Mouse (Mus musculus): ENCODE measurements around the gene Slc25a19.
A peak's percentile ranks its signal among the peaks of the same experiment; 100 is the strongest.
"Not testable (repeated sequence)": the region's sequence is repeated elsewhere in the genome, so short reads cannot be mapped to it uniquely, and the experiment has no call there.

The Slc25a19 gene

DNA sequence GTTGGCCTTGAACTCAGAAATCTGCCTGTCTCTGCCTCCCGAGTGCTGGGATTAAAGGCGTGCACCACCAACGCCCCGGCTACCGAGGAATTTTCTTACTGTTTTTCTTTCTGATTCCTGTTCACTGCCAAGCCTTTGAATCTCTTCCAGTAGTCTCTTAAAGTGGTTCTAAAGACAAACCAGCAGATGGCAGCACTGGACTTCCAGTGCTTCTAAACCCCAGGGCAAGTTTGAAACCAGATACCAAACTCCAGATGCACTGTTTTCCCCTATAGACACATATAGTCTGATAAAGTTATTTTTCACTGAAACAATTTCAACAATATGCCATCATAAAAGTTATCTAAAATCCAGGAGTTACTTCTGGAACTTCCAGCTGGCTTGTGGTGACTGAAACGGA lies 19.4 kb upstream of the Slc25a19 start:
- Histone ChIP-seq H3K36me3 (ENCODE audit: control insufficient read depth, insufficient read depth, low read length, poor library complexity, severe bottlenecking) (peaks cover 14% of the 10 kb centered on the region), H3K27me3 (ENCODE audit: control insufficient read depth, insufficient read depth, low read length, poor library complexity, severe bottlenecking) (no peaks in the 10 kb centered on the region)
- DNase-seq (ENCODE audit: low read depth, low spot score), result peak; percentile 89

DNA sequence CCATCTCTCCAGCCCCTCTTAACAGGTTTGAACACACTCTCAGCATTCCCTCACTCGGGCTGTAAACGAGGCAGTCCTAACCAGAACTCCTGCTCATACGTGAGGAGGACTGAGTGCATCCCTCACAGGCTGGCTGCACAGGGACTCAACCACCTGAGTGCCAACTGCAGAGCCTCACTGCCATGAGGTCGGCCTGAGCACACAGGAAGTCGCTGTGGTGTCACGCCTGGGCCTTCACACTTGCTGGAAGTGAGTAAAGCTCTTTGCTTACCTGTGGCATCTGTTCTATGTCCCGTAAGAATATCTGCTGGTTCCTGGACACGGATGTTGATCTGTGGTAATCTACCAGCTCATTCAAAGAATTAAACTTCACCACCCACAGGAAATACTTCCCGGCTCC lies 18.3 kb upstream of the Slc25a19 start:
- DNase-seq (ENCODE audit: low read depth, low spot score), result peak; percentile 71
- no peaks in the 10 kb centered on the region for H3K27me3 ChIP-seq (ENCODE audit: control insufficient read depth, insufficient read depth, low read length, poor library complexity, severe bottlenecking)
- H3K36me3 ChIP-seq (ENCODE audit: control insufficient read depth, insufficient read depth, low read length, poor library complexity, severe bottlenecking), result peaks cover 12% of the 10 kb centered on the region

DNA sequence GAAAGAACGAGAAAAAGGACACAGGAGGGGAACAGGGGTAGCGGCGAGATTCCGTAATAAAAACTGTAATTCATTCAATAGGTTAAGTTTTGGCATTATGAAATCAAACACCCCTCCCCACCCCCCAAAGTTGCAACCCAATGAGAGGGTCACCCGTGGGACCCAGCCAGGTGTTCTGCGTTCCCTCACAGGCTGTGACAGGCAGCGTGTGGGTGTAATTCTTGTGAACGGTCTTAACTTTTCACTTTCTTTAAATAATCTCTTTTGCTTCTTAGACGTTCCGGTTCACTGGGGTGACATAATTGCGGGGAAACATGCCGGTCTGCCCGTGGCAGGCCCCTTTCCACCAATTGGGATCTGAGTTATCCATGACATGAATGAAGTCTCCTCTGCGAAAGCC lies 17.4 kb upstream of the Slc25a19 start:
- DNase-seq (ENCODE audit: low read depth, low spot score), result peak; percentile 43
- peaks cover 13% of the 10 kb centered on the region for H3K36me3 ChIP-seq (ENCODE audit: control insufficient read depth, insufficient read depth, low read length, poor library complexity, severe bottlenecking)
- not testable (repeated sequence) for H3K27me3 ChIP-seq (ENCODE audit: control insufficient read depth, insufficient read depth, low read length, poor library complexity, severe bottlenecking)

- Histone ChIP-seq H3K36me3 (ENCODE audit: control insufficient read depth, insufficient read depth, low read length, poor library complexity, severe bottlenecking) (peaks cover 8% of the 10 kb centered on the region), H3K27me3 (ENCODE audit: control insufficient read depth, insufficient read depth, low read length, poor library complexity, severe bottlenecking) (peaks cover 1% of the 10 kb centered on the region; the same call in 1 of the 2 replicates)
- no peak for DNase-seq (ENCODE audit: low read depth, low spot score)
Observed at GRCm38 (mm10) chr11:115644308-115644707, 16.2 kb upstream of the Slc25a19 start.

DNA sequence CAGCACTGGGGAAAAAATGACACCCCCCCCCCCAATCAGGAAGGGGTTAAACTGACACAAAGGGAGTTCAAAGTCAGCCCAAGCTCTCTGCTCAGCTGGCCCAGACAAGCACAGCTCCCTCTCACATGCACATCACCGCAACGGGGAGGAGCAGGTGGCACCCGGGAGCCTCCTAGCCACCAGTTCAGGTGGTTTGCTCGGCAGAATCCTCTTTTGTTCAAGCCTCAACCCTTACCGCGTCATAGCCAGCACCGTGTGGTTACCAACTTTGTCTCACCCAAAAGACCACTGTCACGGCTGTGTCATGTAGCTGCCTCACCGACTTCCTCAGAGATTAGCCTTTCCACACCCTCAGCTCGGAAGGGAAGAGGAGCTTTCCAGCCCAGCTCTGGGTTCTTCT lies 15.2 kb upstream of the Slc25a19 start:
- Histone ChIP-seq H3K27me3 (ENCODE audit: control insufficient read depth, insufficient read depth, low read length, poor library complexity, severe bottlenecking) (peaks cover 1% of the 10 kb centered on the region; the same call in 1 of the 2 replicates), H3K36me3 (ENCODE audit: control insufficient read depth, insufficient read depth, low read length, poor library complexity, severe bottlenecking) (peaks cover 6% of the 10 kb centered on the region)
- peak; percentile 56 for DNase-seq (ENCODE audit: low read depth, low spot score)

- H3K27me3 ChIP-seq (ENCODE audit: control insufficient read depth, insufficient read depth, low read length, poor library complexity, severe bottlenecking), result peaks cover 1% of the 10 kb centered on the region; the same call in 1 of the 2 replicates
- no peak for DNase-seq (ENCODE audit: low read depth, low spot score)
- H3K36me3 ChIP-seq (ENCODE audit: control insufficient read depth, insufficient read depth, low read length, poor library complexity, severe bottlenecking), result peaks cover 6% of the 10 kb centered on the region
Observed at GRCm38 (mm10) chr11:115642705-115643104, 14.6 kb upstream of the Slc25a19 start.

DNA sequence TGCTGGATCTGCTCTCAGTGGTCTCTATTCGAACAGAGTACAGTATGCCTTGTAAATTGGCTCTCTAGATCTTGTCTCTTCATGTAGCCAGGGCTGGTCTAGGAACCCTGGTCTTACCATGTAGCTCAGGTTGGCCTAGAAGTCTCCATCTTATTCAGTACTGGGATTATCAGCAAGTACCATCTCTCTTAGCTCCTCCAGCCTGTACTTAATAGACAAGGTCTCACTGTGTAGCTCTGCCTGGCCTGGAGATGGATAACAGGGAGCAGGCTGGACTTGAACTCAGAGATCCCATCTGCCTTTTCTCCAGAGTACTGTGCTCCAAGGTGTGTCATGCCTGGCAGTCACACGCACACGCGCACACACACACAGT lies 13.6 kb upstream of the Slc25a19 start:
- DNase-seq (ENCODE audit: low read depth, low spot score), result no peak
- H3K27me3 ChIP-seq (ENCODE audit: control insufficient read depth, insufficient read depth, low read length, poor library complexity, severe bottlenecking), result peaks cover 1% of the 10 kb centered on the region; the same call in 1 of the 2 replicates
- peaks cover 6% of the 10 kb centered on the region for H3K36me3 ChIP-seq (ENCODE audit: control insufficient read depth, insufficient read depth, low read length, poor library complexity, severe bottlenecking)

GRCm38 (mm10) chr11:115640978-115641663 lies 13.0 kb upstream of the Slc25a19 start:
- peak; percentile 96 for DNase-seq (ENCODE audit: low read depth, low spot score)
- H3K27me3 ChIP-seq (ENCODE audit: control insufficient read depth, insufficient read depth, low read length, poor library complexity, severe bottlenecking), result peaks cover 1% of the 10 kb centered on the region; the same call in 1 of the 2 replicates
- H3K36me3 ChIP-seq (ENCODE audit: control insufficient read depth, insufficient read depth, low read length, poor library complexity, severe bottlenecking), result peaks cover 4% of the 10 kb centered on the region

DNA sequence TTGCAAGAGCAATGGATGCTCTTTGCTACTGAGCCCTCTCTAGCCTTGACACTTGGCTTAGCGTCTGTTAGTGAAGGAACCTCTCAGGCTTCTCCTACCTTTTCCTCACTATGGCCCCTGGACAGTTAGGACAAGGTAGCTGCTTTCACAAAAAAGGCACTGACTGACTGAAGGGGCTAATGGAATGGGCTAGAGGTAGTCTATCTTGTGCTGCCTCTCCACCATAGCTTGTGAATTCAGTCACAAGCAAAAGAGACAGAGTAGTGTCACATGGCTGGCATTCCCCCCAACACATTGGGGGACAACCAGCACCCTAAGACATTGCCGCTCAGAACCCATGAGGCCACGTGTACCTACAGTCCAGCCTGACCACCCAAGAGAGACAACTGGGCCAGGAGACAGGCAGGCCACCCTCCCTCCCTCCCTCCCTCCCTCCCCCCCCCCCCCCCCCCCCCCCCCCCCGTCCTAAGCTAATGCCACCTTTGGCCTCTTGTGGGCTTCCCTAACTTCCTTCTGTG lies 12.3 kb upstream of the Slc25a19 start:
- Histone ChIP-seq H3K36me3 (ENCODE audit: control insufficient read depth, insufficient read depth, low read length, poor library complexity, severe bottlenecking) (peaks cover 4% of the 10 kb centered on the region), H3K27me3 (ENCODE audit: control insufficient read depth, insufficient read depth, low read length, poor library complexity, severe bottlenecking) (peaks cover 1% of the 10 kb centered on the region; the same call in 1 of the 2 replicates)
- DNase-seq (ENCODE audit: low read depth, low spot score), result peak; percentile 67

- peaks cover 1% of the 10 kb centered on the region; the same call in 1 of the 2 replicates for H3K27me3 ChIP-seq (ENCODE audit: control insufficient read depth, insufficient read depth, low read length, poor library complexity, severe bottlenecking)
- H3K36me3 ChIP-seq (ENCODE audit: control insufficient read depth, insufficient read depth, low read length, poor library complexity, severe bottlenecking), result peaks cover 1% of the 10 kb centered on the region; the same call in 1 of the 2 replicates
- no peak for DNase-seq (ENCODE audit: low read depth, low spot score)
Observed at GRCm38 (mm10) chr11:115639540-115639939, 11.4 kb upstream of the Slc25a19 start.

GRCm38 (mm10) chr11:115638498-115639409 lies 10.7 kb upstream of the Slc25a19 start:
- H3K27me3 ChIP-seq (ENCODE audit: control insufficient read depth, insufficient read depth, low read length, poor library complexity, severe bottlenecking), result peaks cover 1% of the 10 kb centered on the region; the same call in 1 of the 2 replicates
- DNase-seq (ENCODE audit: low read depth, low spot score), result peak; percentile 71
- H3K36me3 ChIP-seq (ENCODE audit: control insufficient read depth, insufficient read depth, low read length, poor library complexity, severe bottlenecking), result peaks cover 1% of the 10 kb centered on the region; the same call in 1 of the 2 replicates

DNA sequence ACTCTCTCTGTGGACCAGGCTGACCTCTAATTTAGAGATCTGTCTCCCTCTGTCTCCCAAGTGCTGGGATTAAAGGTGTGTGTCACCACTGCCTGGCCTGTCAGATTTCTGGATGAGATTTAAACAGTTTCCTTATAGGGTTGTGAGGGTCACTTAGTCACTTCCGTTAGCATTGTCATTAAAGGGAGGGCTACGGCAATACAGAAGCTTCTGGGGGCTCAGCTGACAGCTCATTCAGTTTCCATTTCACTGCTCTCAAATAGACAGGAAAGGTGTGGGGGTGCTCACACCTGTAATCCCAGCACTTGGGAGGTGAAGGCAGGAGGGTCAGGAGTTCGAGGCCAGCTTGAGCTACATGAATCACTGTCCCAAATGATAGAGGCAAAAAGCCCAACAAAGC lies 8.9 kb upstream of the Slc25a19 start:
- Histone ChIP-seq H3K36me3 (ENCODE audit: control insufficient read depth, insufficient read depth, low read length, poor library complexity, severe bottlenecking) (peaks cover 1% of the 10 kb centered on the region; the same call in 1 of the 2 replicates), H3K27me3 (ENCODE audit: control insufficient read depth, insufficient read depth, low read length, poor library complexity, severe bottlenecking) (peaks cover 1% of the 10 kb centered on the region; the same call in 1 of the 2 replicates)
- DNase-seq (ENCODE audit: low read depth, low spot score), result no peak

- no peaks in the 10 kb centered on the region for H3K36me3 ChIP-seq (ENCODE audit: control insufficient read depth, insufficient read depth, low read length, poor library complexity, severe bottlenecking)
- no peaks in the 10 kb centered on the region for H3K27me3 ChIP-seq (ENCODE audit: control insufficient read depth, insufficient read depth, low read length, poor library complexity, severe bottlenecking)
- no peak for DNase-seq (ENCODE audit: low read depth, low spot score)
Observed at GRCm38 (mm10) chr11:115635484-115635883, 7.4 kb upstream of the Slc25a19 start.

DNA sequence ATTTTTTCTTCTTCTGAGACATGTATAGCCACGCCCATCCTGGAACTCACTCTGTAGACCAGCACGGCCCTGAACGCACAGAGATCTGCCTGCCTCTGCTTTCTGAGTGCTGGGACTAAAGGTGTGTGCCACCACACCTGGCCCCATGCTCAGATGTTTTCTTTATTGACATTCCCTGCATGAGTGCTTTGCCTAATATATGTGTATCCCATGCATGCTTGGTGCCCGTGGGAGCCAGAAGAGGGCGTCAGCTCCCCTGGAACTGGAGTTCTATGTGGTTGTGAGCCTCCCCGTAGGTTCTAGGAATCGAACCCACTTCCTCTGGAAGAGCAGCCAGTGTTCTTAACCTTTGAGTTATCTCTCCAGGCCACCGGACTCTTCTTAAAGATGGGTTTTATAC lies 6.9 kb upstream of the Slc25a19 start:
- DNase-seq (ENCODE audit: low read depth, low spot score), result no peak
- no peaks in the 10 kb centered on the region for H3K27me3 ChIP-seq (ENCODE audit: control insufficient read depth, insufficient read depth, low read length, poor library complexity, severe bottlenecking)
- H3K36me3 ChIP-seq (ENCODE audit: control insufficient read depth, insufficient read depth, low read length, poor library complexity, severe bottlenecking), result no peaks in the 10 kb centered on the region

DNA sequence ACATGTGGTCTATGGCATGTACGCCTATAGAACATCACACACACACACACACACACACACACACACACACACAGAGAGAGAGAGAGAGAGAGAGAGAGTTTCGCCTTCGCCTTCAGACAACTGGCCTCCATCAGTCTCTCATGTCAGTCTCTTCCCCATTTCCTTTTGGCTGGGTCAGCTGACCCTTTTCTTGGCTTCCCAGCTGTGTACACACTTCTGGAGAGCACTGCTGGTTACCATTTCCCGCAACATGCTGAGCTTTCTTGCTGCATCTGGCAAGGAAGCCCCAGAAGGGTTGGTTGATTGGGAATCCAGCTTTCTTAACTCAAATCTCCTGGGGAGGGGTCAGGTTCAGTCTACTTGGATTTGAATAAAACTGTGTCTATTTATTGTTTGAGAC lies 6.0 kb upstream of the Slc25a19 start:
- DNase-seq (ENCODE audit: low read depth, low spot score), result peak; percentile 32
- no peaks in the 10 kb centered on the region for H3K27me3 ChIP-seq (ENCODE audit: control insufficient read depth, insufficient read depth, low read length, poor library complexity, severe bottlenecking)
- no peaks in the 10 kb centered on the region for H3K36me3 ChIP-seq (ENCODE audit: control insufficient read depth, insufficient read depth, low read length, poor library complexity, severe bottlenecking)

All from splenic B cell, adult 2 months (primary cell).